Mouse (Mus musculus): ENCODE results near the gene Brd3.

Gene Brd3

DNA sequence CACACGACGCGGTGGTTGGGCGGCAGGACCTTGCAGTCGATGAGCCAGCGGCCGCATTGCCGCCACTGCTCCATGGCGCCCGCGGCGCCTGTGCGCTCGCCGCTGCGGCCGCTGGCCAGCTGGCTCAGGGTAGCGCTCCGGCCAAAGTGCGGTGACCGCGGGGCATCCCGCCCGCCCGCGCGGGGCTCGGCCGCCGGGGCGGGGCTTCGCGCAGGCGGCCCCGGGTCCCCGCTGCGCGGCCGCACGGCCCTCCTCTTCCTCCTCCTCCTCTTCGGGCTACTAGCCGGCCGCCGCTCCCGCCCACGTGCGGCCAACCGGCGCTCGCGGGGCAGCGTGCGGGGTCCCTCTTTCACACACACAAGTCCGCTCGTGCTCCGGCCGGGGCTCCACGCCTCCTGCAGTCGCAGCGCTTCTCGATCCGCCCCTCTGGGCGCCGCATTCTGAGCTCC is 81.0 kb downstream of the Brd3 start:
- no peak for DNase-seq (ENCODE audit: low spot score)

DNA sequence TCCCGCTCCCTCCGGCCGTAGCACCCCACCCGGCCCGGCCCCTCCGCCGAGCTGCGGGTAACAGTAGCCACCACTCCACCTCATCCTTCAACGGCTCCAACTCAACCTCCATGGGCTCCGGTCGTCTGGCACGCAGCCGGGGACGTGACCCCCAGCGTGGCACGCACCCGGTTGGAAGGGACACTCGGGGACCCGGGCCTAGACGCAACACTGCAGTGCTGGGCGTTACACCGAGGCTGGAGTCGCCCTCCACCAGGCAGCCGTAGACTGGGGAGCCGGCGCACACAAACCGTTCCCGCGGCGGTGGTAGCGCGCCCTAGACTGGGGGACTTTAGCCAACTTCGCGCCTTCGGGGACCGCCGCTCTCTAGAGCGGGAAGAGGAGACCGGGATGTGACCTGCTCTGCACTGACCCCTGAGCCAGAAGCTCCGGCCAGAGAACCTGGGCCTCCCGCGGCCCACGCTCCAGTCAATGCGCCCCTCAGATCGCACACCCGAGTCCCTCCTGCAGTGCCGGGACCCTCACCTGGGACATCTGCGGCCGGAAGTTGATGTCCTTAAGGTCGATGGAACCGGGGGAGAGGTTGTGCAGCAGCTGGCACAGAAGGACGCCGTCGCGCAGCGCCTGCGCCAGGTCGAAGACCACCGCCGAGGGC is 81.6 kb downstream of the Brd3 start:
- peak; percentile 30 for DNase-seq (ENCODE audit: low spot score)

DNA sequence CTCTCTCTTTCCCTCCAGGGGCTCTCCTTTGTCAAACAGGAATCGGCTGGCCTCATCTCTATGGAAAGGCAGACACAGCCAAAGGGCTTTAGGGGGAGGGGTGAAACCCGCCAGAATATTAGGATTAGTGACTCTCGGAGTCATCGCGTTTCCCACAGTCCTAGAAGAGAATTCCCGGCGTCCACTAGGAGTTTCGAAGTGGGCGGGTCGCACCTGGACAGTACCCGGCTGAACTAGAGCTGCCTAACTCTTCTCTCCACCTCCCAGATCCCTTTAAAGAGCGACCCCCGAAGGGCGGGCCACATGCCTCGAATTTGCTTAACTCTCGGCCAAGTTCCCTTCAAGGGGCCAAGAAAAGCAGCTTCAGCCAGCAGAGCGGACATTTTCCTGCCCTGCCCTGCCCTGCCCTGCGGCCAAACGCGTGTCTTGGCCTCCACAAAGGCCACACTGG is 82.3 kb downstream of the Brd3 start:
- DNase-seq (ENCODE audit: low spot score): no peak

DNA sequence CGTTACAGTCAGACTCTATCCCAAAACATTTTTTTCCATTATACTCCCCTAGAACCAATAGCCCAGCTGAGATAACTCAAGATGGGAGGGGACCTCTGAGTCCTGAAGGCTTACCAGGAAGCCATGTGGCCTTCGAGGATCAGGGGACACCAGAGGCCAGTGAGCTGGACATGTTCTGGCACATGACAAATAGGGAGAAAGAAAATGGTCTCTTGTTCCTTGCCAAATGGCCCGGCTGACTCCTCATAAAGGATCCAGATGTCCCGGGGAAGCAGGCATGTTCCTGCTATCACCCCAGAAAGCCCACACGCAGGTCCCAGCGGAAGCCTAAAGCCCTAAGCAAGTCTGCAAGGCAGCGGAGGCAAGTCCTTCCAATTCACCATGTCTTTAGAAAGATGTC is 83.9 kb downstream of the Brd3 start:
- DNase-seq (ENCODE audit: low spot score): no peak

DNA sequence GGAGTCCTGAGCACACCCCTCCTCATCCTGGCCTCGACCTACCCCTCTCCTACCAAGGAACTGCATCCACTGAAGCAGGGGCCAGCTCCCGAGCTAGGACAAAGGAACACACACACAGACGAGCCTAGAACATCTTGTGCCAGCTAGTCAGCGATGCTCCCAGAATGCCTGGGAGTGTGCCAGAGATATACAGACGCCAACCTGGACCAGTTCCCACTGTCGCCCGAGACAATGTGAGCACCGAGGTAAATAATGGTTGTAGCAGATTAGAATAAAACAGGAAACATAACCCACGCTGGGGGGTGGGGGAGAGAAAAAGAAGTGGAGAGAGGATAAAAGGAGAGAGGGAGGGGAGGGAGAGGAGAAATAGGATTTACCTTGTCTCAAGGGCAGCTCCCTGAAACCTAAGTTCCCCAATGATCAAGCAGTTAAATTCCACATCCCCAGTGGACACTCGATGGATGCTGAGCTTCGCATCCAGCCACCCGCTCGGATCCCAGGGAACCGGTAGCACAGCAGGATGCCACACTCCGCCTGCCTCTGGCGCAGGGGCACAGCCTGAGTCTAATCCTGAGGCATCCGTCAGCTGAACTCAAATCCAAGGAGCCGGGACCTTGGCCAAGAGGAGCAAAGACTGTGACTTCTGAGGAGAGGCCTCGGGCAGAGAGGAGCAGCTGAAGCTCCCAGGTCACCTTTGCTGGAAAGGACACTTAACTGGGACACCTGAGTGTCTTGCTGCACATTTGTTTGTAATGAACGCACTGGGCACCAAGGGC is 86.0 kb downstream of the Brd3 start:
- DNase-seq (ENCODE audit: low spot score): no peak

DNA sequence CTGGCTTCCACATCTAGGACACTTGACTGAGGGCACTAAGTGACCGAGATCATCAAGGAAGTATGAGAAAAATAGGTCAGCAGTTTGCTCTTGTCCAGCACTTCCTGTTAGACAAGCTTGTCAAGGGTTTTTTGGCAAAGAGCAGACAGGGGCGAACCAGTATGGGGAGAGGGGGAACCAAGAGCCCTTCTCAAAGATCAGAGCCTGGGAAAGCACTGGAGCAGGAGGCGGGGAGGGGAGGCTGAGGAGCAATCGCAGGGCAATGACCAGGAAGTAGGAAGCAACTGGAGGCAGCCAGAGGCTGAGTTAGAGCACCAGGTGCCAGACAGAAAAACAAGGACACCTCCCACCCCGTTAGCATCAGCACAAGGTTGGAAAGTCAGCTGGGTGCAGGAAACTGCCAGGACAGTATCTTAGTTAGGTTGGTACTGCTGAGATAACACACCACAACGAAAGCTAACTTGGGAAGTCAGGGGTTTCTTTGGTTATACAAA is 88.8 kb downstream of the Brd3 start:
- DNase-seq (ENCODE audit: low spot score): no peak

DNA sequence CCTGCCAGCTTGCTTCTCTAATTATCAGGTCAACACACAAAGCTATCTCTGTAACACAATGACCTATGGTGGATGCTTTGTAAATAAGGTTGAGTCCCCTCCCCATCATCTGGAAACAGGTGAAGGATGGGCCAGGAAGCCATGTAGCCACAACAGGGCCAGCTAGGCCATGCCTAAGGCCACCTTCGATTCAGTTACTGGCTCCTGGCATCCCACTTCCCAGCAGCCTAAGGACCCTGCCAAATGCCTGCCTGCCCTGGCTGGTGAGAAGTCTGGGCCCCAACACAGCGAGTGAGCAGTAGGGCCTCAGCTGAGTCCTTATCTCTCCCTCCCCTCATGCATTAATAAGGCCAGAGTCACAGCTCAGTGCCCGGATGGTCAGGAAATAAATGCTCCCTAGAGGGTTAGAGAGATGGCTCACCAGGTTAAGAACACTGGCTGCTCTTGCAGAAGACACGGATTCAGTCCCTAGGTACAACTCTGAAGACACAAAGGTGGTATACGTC is 89.8 kb downstream of the Brd3 start:
- no peak for DNase-seq (ENCODE audit: low spot score)

DNA sequence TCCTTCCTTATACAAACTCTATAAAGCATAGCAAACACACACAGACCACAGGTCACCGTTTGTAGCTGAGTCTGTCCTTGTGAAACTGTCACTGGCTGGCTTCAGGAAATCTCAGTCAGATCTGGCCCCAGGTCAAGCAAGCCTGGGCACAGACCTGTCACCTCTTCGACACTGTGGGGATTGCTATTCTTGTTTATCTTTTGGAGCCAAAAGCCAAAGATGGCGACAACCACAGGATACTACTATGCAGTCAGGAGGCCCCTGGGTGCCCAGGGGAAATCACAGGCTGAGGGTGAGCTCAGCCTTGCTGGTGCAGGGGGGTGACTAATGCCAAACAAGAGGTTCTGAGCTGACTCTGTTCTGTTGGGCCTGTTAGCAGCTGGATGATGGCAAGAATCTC is 91.0 kb downstream of the Brd3 start:
- DNase-seq (ENCODE audit: low spot score): no peak

DNA sequence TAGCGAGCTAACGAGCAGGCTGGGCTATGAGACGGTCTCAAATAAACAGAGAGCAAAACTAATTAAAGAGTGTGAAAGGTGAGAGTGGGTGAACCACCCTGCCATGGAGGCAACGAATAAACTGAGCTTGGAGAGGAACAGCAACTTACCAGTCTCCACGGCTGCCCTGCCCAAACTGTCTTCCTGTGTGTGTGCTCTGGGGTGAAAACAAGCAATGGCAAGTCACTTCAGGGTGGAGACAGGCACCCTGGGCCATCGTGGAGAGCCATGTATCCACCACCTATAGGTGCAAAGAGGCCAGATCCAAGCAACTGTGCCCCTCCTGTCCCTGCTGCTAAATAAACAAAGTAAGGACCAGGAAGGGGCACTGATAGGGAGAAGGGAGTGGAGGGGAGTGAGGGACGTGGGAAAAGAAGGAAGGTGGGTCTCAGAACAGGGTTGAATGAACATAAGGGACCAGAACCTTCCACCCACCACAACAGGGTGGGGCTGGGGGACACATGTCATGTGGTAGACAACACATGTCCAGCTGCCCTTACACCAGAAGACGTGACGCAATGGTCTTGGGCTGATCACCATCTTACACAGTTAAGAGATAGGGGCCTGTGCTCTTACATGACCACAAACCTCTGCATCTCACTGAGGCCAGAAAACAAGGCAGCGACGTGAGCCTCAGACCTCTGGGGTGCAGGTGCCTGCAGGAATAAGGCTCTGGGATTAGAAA is 92.2 kb downstream of the Brd3 start:
- no peak for DNase-seq (ENCODE audit: low spot score)

DNA sequence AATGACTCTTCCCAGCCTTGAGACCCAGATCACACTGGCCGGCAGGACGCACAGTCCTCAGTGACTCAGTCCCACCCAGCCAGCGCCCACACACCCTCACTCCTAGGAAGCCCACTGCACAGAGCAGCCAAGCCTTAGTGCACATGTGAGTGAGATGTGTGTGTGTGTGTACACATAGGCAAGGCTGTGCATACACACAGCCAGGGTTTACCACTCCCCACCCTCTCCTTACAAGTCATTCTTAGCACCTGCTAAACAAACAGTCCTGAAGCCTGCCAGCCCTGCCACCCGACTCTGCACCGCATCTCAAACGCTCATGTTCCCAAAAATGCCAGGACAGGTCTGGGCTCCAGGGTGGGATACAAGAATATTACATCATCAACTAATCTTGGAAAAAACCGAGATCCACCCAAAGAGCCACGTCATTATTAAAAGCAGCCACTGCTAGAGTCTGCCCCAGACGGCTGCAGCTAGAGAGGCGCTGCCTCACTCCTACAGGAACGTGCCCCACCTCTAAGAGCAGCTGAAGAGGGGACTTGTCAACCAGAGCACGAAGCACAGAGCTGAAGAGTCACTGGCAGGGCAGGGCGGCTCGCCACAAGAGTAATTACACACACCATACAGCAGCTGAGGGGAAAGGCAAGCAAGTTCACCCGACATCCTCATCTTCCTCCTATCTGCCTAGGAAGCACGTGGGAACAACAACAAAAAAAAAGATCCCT is 93.4 kb downstream of the Brd3 start:
- DNase-seq (ENCODE audit: low spot score): no peak

DNA sequence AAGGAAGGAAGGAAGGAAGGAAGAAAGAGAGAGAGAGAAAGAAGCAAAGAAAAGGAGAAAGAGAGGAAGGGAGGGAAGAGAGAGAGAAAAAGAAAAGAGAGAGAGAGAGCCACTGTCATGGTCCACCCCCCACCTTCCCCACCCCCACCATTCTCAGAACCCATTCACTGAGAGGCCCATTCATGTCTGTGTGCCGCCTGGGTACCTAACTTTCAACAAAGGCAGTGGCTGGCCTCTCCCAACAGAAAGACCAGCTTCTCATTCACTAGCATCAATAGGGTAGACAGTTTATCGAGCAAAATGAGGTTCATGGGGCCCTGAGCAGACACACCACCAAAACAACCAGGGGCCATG is 93.9 kb downstream of the Brd3 start:
- no peak for DNase-seq (ENCODE audit: low spot score)

DNA sequence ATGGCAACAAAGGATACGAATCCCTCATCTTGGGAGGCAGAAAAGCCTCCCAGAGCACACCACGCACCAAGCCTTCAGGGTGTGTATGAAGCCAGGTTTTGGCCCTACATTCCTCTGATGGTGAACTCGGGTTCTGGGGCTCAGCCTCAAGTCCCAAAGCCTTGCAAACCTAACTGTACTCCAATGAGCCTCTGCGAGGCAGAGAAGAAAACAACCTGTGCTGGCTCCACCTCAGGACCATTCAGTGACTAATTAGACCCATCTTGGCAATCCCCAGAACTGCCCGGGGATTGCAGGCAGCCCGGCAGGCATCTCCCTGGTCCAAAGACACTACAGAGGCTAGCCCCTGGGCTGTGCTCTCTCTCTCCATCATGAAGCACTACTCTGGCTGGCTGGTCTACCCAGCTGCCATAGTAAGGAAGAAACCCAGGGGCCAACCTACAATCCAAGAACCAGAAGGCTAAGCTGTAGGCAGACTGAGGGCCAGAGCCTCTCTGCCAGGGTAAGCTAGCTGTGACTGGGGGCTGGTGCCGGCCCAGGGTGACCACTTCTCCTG is 95.1 kb downstream of the Brd3 start:
- DNase-seq (ENCODE audit: low spot score): no peak

DNA sequence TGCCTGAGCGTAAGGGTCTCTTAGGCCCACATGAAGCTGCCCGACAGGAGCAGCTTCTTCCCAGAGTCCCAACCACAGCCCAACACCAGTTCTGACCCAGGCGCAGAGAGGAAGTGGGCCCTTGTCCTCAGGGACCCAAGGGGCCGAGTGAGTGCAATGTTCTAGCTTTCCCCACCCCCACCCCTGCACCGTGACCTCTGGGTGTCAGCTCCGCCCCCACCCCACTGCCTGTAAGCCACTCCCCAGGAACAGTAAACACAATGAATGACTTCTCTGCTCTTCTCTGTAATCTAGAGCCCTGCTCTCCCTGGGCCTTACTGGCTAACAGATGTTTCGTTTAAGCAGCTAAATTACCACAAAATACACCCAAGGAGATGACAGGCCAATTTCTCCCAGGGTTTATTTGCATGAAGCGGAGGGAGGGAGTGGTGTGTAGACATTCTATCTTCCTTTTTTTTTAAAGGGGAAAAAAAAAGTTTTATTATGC is 95.7 kb downstream of the Brd3 start:
- no peak for DNase-seq (ENCODE audit: low spot score)

DNA sequence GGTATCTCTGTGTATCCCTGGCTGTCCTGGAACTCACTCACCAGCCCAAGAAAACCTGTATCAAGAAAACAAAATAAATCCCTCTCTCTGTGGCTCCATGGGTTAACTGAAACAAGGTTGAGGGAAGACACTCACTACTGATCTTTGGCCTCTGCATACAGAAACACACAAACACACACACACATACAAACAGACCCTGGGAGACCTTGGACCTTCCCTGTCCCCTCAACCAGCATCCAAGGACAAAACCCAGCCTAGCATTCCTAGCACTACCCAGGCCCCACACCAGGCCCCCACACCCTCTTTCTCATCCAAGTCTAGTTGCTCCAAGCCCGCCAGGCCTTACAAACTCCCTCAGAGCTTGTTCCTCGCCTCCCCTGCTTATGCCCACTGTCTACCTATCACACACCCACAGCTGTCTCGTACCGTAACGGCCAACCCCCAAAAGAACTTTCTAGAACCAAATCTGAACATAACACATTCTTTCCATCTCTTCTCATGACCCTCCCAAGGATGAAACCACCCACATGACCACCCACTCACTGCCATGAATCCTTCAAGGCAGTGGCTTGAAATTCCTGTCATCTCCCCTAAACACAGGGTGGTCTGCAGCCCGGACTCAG is 96.8 kb downstream of the Brd3 start:
- no peak for DNase-seq (ENCODE audit: low spot score)

DNA sequence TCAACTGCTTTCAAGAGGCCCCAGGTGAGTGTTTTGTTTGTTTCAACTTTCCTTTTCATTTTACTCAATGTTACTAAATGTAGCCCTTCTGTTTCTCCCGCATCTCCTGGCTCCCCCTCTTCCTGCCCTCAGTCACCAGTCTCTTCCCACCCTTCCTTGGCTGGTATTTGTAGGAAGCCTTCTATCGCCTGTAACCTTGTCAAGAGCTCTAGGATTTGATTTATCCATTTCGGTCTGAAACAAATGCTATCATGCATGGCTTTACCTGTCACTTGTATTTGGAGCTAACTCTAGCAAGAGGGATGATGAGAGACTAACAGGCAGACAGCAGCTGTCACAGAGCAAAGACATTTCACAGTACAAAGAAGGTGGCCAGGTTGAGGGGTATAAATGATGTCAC is 99.3 kb downstream of the Brd3 start:
- no peak for DNase-seq (ENCODE audit: low spot score)

DNA sequence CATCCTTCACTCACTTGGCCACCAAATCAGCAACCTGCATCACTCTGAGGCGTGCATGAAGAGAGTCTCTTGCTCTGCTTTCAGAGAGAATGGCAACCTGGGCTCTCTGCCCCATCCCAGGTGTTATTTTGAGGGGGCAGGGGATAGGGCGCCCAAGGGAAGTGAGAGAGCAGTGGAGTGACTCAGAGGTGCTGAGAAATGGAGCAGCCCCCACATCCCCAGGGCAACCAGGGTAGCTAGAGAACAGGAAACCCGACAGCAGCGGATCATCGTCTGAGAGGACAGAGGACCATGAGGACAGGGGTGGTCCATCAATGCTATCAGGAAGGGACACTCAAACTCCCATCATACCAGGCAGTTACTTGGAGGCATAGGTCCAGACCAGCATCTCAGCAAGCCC is 100.5 kb downstream of the Brd3 start:
- no peak for DNase-seq (ENCODE audit: low spot score)

DNA sequence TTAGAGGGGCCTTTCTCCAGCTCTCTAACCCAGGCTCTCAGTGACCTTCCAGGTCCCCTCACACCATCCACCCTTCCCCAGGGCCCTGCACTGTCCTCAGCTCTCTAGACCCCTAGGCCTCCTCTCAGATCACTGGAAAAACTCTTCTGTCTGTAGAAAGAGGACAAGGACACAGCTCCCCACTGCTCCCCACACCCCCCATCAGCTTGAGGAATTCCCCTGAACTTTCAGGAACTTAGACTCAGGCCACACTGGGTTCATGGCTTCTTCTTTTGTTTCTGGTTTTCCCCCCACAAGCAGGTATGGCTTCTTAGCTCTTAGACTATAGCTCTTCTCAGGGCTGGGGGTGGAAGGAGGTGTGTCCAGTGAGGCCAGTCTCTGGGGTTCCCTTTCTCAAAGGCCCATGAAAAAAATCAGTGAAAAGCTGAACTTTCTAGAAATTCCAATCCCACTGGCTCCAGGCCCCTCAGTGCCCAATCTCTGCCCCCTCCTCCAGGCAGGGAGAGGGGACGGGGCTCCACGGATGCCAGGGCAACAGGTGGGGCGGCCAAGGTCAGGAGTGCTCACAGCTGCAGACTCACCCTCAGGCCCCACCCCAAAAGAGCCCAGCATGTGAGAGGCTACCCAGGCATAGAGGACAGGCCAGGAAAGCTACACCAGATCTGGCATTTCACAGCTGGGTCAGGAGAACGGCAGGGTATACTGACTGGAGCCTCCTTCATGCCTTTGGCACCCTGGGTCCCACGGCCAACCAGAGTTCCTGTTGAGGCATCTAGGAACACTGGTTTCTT is 102.2 kb downstream of the Brd3 start:
- DNase-seq (ENCODE audit: low spot score): no peak

DNA sequence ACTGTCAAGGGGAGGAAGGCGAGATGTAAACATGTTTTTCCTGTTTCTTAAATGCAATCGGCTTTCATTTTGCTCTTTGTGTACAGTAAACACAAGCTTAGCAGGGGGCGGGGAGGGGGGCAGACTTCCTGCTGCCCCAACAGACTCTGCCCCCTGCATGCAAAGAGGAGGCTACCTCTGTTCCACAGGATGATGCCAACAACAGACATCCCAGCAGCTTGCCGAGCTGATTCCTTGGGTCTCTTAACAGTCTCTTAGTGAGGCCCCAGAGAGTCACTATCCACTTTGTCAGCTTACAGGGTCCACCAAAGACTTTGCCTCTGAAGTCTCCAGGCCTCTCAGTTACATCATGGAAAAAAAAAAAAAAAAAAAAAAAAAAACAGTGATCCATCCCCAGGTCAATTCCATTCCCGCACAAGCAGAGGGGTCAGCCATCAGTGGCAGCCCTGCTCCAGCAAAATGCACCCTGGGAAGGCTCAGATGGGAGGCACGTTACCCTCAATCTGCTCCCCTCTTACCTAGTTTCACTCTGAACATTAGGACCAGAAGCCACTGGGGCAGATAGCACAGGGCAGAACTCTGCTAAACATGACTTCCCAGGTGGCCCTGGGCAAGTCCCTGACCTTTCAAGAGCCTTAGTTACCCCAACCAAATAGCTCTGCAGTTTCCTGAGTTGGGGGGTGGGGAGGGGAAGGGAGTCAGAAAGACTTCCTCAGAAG is 102.9 kb downstream of the Brd3 start:
- DNase-seq (ENCODE audit: low spot score): no peak

DNA sequence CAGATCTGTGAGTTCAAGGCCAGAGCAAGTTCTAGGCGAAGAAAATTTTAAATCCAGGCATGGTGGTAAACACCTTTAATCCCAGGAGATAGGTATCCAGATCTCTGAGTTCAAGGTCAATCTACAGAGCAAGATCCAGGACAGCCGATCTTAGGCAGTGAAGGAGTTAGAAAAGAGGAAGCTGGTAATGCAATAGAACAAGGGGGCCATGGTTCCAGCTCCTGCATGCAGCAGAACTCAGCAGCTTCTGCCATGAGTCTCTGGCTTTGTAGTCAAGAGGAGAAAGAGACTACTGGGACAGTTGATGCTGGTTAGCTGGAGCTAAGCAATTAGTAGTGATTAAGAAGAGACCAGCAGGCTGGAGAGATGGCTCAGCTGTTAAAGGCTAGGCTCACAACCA is 105.9 kb downstream of the Brd3 start:
- DNase-seq (ENCODE audit: low spot score): no peak

DNA sequence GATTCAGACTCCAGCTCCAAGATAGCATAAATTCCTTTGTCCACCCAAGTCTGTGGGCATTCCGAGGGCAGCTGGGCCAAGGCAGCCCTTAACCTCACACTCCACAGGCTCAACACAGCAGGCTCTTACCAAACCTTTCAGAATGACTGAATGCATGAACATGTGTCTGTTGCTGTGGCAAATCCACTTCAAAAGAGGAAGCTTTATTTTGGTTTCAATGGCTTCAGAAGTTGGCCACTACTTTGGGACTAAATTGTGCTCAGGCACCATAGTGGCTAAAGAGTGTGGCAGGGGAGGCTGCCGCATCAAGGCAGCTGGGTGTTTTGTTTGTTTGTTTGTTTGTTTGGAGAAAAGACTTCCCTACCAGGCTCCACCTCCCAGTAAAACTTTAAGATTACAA is 107.4 kb downstream of the Brd3 start:
- no peak for DNase-seq (ENCODE audit: low spot score)

All from ovary, postnatal 10 days (tissue).